Mouse (Mus musculus): ENCODE results near the gene Psmb8. TPM values are rescaled to one million over a fixed set of nuclear protein-coding genes. Genes with fewer than 3 reads are reported as not detected.
"Not testable (repeated sequence)": the region's sequence is repeated elsewhere in the genome, so short reads cannot be mapped to it uniquely, and the experiment has no call there.

Psmb8 gene
- polyA plus RNA-seq, 1 experiment: 0.44 TPM

DNA sequence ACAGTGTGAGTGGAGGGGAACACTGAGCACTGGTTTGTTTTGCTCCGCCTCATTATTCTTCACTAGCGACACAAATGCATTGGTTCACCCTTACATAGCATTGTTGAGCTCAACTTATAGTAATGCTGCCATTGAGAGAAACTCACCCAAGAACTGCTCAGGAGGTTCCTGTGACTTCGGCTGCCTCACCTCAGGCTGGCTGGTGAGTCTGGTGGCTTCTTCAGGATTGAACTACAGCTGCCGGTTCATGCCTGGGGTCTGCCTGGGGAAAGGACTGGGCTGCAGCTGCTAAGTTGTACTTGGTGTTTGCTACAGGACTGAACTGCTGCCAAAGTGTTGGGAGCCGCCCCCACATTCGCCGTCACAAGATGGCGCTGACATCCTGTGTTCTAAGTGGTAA is 27.9 kb downstream of the Psmb8 start:
- no peaks in the 10 kb centered on the region for H3K79me2 ChIP-seq (ENCODE audit: control insufficient read depth, insufficient read depth)
- H3K4me3 ChIP-seq: no peak overlapping the region
- H3K27me3 ChIP-seq (ENCODE audit: control insufficient read depth, insufficient read depth, insufficient read length): no peaks in the 10 kb centered on the region
- no peaks in the 10 kb centered on the region for H3K36me3 ChIP-seq (ENCODE audit: control insufficient read depth, insufficient read depth)
- no peak overlapping the region for H3ac ChIP-seq (ENCODE audit: control insufficient read depth, insufficient read length)
- H3K4me2 ChIP-seq (ENCODE audit: low read depth): no peak overlapping the region
- TF ChIP-seq TCF3 (IDR thresholded peaks at IDR 0.05; ENCODE audit: insufficient read length, low read depth) (no peak), TCF12 (IDR thresholded peaks at IDR 0.05; ENCODE audit: insufficient read depth, poor library complexity, severe bottlenecking) (no peak), USF1 (IDR thresholded peaks at IDR 0.05; ENCODE audit: low read depth) (no peak), MAX (IDR thresholded peaks at IDR 0.05; ENCODE audit: low read depth) (no peak), E2F4 (IDR thresholded peaks at IDR 0.05; ENCODE audit: insufficient read depth) (no peak)

DNA sequence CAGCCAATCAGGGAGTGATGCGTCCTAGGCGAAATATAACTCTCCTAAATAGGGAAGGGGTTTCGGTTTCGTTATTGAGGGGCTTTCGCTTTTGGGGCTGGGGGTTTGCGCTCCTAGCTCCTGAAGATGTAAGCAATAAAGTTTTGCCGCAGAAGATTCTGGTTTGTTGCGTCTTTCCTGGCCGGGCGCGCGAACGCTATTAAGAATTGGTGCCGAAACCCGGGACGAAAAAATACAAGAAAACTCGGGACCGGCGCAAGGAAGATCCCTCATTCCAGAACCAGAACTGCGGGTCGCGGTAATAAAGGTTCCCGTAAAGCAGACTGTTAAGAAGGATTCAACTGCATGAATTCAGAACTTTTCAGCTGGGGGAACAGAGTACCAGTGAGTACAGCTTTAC is 28.4 kb downstream of the Psmb8 start:
- H3K4me3 ChIP-seq; H3K36me3 ChIP-seq (ENCODE audit: control insufficient read depth, insufficient read depth); H3K79me2 ChIP-seq (ENCODE audit: control insufficient read depth, insufficient read depth); H3K4me2 ChIP-seq (ENCODE audit: low read depth); H3K27me3 ChIP-seq (ENCODE audit: control insufficient read depth, insufficient read depth, insufficient read length); H3ac ChIP-seq (ENCODE audit: control insufficient read depth, insufficient read length): not testable (repeated sequence)

DNA sequence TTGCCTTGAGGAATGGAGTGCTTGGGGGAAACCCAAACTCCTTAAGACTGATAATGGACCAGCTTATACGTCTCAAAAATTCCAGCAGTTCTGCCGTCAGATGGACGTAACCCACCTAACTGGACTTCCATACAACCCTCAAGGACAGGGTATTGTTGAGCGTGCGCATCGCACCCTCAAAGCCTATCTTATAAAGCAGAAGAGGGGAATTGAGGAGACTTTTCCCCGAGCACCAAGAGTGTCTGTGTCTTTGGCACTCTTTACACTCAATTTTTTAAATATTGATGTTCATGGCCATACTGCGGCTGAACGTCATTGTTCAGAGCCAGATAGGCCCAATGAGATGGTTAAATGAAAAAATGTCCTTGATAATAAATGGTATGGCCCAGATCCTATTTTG is 33.5 kb downstream of the Psmb8 start:
- H3K36me3 ChIP-seq (ENCODE audit: control insufficient read depth, insufficient read depth); H3ac ChIP-seq (ENCODE audit: control insufficient read depth, insufficient read length); H3K4me2 ChIP-seq (ENCODE audit: low read depth); H3K79me2 ChIP-seq (ENCODE audit: control insufficient read depth, insufficient read depth); H3K27me3 ChIP-seq (ENCODE audit: control insufficient read depth, insufficient read depth, insufficient read length); H3K4me3 ChIP-seq: not testable (repeated sequence)

DNA sequence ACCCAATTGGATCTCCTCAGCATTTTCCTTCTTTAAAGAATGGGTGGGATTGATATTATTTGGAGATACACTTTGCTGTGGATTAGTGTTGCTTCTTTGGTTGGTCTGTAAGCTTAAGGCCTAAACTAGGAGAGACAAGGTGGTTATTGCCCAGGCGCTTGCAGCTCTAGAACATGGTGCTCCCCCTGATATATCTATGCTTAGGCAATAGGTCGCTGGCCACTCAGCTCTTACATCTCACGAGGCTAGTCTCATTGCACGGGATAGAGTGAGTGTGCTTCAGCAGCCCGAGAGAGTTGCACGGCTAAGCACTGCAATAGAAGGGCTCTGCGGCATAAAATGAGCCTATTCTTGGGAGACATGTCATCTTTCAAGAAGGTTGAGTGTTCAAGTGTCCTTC is 34.5 kb downstream of the Psmb8 start:
- not testable (repeated sequence) for H3K79me2 ChIP-seq (ENCODE audit: control insufficient read depth, insufficient read depth); H3K36me3 ChIP-seq (ENCODE audit: control insufficient read depth, insufficient read depth); H3K4me2 ChIP-seq (ENCODE audit: low read depth); H3ac ChIP-seq (ENCODE audit: control insufficient read depth, insufficient read length); H3K4me3 ChIP-seq
- peaks cover 10% of the 10 kb centered on the region for H3K27me3 ChIP-seq (ENCODE audit: control insufficient read depth, insufficient read depth, insufficient read length)

DNA sequence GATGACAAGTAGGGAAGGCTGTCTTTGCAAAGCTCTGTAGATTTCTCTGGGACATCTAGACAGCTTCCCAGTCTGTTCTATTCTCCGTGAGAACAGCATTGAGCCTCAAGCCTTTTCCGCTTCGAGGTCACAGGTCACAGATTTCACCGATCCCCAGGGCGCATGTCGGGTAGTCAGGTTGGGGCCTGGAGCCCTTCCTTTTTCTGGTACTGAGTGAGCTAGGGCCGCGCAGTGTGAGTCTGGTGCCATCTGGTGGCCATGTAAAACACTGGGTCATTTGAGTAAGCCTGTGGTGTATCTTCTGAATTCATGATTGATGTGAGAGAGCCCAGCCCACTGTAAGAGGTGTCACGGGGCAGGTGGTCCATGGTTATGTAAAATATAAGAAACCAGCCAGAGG is 37.4 kb downstream of the Psmb8 start:
- Histone ChIP-seq H3K4me2 (ENCODE audit: low read depth) (no peak overlapping the region), H3K79me2 (ENCODE audit: control insufficient read depth, insufficient read depth) (no peaks in the 10 kb centered on the region), H3K27me3 (ENCODE audit: control insufficient read depth, insufficient read depth, insufficient read length) (peaks cover 10% of the 10 kb centered on the region), H3K4me3 (no peak overlapping the region), H3K36me3 (ENCODE audit: control insufficient read depth, insufficient read depth) (no peaks in the 10 kb centered on the region), H3ac (ENCODE audit: control insufficient read depth, insufficient read length) (no peak overlapping the region)
- TF ChIP-seq MYOD1 (IDR thresholded peaks at IDR 0.05; ENCODE audit: control insufficient read depth in 1 of 3, insufficient read length in 2 of 3, low read depth in 2 of 3): no peak
- TF ChIP-seq POLR2A (IDR thresholded peaks at IDR 0.05; ENCODE audit: insufficient read length, low read depth): no peak
- no peak for TF ChIP-seq E2F4 (IDR thresholded peaks at IDR 0.05; ENCODE audit: insufficient read depth)
- TF ChIP-seq USF1 (IDR thresholded peaks at IDR 0.05; ENCODE audit: low read depth): no peak
- no peak for TF ChIP-seq MAX (IDR thresholded peaks at IDR 0.05; ENCODE audit: low read depth)
- no peak for TF ChIP-seq CEBPB (IDR thresholded peaks at IDR 0.05; ENCODE audit: insufficient read depth, poor library complexity, severe bottlenecking)
- no peak for TF ChIP-seq TCF12 (IDR thresholded peaks at IDR 0.05; ENCODE audit: insufficient read depth, poor library complexity, severe bottlenecking)
- no peak for TF ChIP-seq TCF3 (IDR thresholded peaks at IDR 0.05; ENCODE audit: insufficient read length, low read depth)
- TF ChIP-seq REST (IDR thresholded peaks at IDR 0.05; ENCODE audit: insufficient read depth, insufficient read length): no peak
- TF ChIP-seq MYOG (IDR thresholded peaks at IDR 0.05; ENCODE audit: control insufficient read depth in 1 of 3, insufficient read depth in 1 of 3, insufficient read length in 2 of 3, low read depth in 2 of 3): no peak
- no peak for TF ChIP-seq POLR2AphosphoS2 (IDR thresholded peaks at IDR 0.05; ENCODE audit: insufficient read length, low read depth)
- TF ChIP-seq SRF (IDR thresholded peaks at IDR 0.05; ENCODE audit: control insufficient read depth, insufficient read length, low read depth): no peak

DNA sequence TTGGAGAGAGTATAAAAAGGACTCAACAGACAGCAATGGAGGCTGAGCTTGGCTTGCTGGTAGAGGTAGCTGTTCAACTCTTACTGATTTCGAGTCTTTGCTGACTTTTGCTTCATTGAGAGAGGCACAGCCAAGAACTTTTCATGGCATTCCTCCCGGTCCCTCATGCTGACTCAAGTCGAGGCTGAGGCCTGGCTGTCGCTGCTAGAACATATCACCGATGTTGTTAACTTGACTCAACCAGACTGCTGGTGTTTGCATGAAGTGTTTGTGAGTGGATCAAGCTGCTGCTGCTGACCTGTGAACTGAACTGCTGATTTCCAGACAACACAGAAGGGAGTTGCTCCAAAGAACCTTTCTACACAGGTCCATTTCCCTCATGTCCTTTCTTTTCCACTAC is 39.2 kb downstream of the Psmb8 start:
- Histone ChIP-seq H3K36me3 (ENCODE audit: control insufficient read depth, insufficient read depth) (no peaks in the 10 kb centered on the region), H3K79me2 (ENCODE audit: control insufficient read depth, insufficient read depth) (no peaks in the 10 kb centered on the region), H3K4me2 (ENCODE audit: low read depth) (no peak overlapping the region), H3K27me3 (ENCODE audit: control insufficient read depth, insufficient read depth, insufficient read length) (peaks cover 10% of the 10 kb centered on the region), H3ac (ENCODE audit: control insufficient read depth, insufficient read length) (no peak overlapping the region), H3K4me3 (no peak overlapping the region)
- TF ChIP-seq SRF (IDR thresholded peaks at IDR 0.05; ENCODE audit: control insufficient read depth, insufficient read length, low read depth): no peak

DNA sequence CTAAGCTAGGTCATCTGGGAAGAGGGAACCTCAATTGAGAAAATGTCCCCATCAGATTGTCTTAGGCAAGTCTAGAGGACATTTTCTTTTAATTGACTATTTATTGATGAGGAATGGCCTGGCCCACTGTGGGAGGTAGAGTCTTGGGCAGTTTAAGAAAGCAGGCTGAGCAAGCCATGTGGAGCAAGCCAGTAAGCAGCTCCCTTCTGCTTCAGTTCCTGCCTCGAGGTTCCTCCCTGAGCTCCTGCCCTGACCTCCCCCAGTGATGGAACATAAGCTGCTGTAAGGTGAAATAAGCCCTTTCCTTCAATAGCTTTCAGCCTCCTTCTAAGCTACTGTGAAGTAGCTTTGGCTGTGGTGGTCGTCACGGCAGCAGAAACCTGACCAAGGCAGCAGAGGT is 40.2 kb downstream of the Psmb8 start:
- TF ChIP-seq TCF3 (IDR thresholded peaks at IDR 0.05; ENCODE audit: insufficient read length, low read depth) (no peak), POLR2A (IDR thresholded peaks at IDR 0.05; ENCODE audit: insufficient read length, low read depth) (no peak), E2F4 (IDR thresholded peaks at IDR 0.05; ENCODE audit: insufficient read depth) (no peak), USF1 (IDR thresholded peaks at IDR 0.05; ENCODE audit: low read depth) (no peak), REST (IDR thresholded peaks at IDR 0.05; ENCODE audit: insufficient read depth, insufficient read length) (no peak), SRF (IDR thresholded peaks at IDR 0.05; ENCODE audit: control insufficient read depth, insufficient read length, low read depth) (no peak), POLR2AphosphoS2 (IDR thresholded peaks at IDR 0.05; ENCODE audit: insufficient read length, low read depth) (no peak), MYOD1 (IDR thresholded peaks at IDR 0.05; ENCODE audit: control insufficient read depth in 1 of 3, insufficient read length in 2 of 3, low read depth in 2 of 3) (no peak), TCF12 (IDR thresholded peaks at IDR 0.05; ENCODE audit: insufficient read depth, poor library complexity, severe bottlenecking) (no peak), CEBPB (IDR thresholded peaks at IDR 0.05; ENCODE audit: insufficient read depth, poor library complexity, severe bottlenecking) (no peak), MYOG (IDR thresholded peaks at IDR 0.05; ENCODE audit: control insufficient read depth in 1 of 3, insufficient read depth in 1 of 3, insufficient read length in 2 of 3, low read depth in 2 of 3) (no peak), MAX (IDR thresholded peaks at IDR 0.05; ENCODE audit: low read depth) (no peak)

More for the DNA sequence above, 40.2 kb downstream of the Psmb8 start:
- peaks cover 10% of the 10 kb centered on the region for H3K27me3 ChIP-seq (ENCODE audit: control insufficient read depth, insufficient read depth, insufficient read length)
- no peaks in the 10 kb centered on the region for H3K36me3 ChIP-seq (ENCODE audit: control insufficient read depth, insufficient read depth)
- H3K4me3 ChIP-seq: no peak overlapping the region
- no peak overlapping the region for H3K4me2 ChIP-seq (ENCODE audit: low read depth)
- no peaks in the 10 kb centered on the region for H3K79me2 ChIP-seq (ENCODE audit: control insufficient read depth, insufficient read depth)
- no peak overlapping the region for H3ac ChIP-seq (ENCODE audit: control insufficient read depth, insufficient read length)
